Mouse (Mus musculus): ENCODE measurements around the gene Cd4.

DNA sequence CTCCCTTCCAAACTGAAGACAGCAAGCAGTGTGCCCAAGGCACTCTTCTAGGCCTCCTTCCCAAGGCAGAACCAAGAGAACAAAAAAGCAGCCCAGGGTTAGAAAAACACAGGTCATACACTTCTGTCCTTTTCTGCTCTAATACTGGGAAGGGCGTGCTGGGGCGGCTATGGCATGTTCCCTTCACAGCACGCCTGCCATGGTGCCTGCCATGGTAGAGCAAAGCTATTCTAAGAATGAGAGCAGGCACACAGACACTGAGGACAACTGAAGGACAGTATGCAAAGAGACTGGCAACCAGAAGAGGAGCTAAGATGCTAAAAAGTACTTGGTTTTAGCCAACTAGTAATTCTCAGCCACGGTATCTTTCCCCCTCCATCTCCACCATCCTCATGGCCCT lies 66.0 kb downstream of the Cd4 start:
- TF ChIP-seq POLR2A (IDR thresholded peaks at IDR 0.05; ENCODE audit: low read depth, low read length) (no peak), CTCF (IDR thresholded peaks at IDR 0.05; ENCODE audit: extremely low read depth, insufficient read depth, insufficient read length, insufficient replicate concordance) (no peak)
